Mouse (Mus musculus) splenic B cell, adult 2 months (primary cell): Measurements from ENCODE around the gene Ddx20.

Source experiments
- DNase-seq: peaks from one replicate; pipeline ENCODE4 v3.0.0-alpha.2; 2011; ENCODE audit warnings: low read depth, low spot score
- H3K27me3 ChIP-seq: 2 replicates; pipeline ENCODE4 v1.6.1; 2012; ENCODE audit warnings: mild to moderate bottlenecking, low read length, moderate library complexity, mixed read lengths; ENCODE audit not compliant: control insufficient read depth, poor library complexity, insufficient read depth, severe bottlenecking
- H3K36me3 ChIP-seq: 2 replicates; pipeline ENCODE4 v1.6.1; 2012; ENCODE audit warnings: mild to moderate bottlenecking, low read length, moderate library complexity, mixed read lengths; ENCODE audit not compliant: control insufficient read depth, poor library complexity, insufficient read depth, severe bottlenecking

Gene Ddx20

DNA sequence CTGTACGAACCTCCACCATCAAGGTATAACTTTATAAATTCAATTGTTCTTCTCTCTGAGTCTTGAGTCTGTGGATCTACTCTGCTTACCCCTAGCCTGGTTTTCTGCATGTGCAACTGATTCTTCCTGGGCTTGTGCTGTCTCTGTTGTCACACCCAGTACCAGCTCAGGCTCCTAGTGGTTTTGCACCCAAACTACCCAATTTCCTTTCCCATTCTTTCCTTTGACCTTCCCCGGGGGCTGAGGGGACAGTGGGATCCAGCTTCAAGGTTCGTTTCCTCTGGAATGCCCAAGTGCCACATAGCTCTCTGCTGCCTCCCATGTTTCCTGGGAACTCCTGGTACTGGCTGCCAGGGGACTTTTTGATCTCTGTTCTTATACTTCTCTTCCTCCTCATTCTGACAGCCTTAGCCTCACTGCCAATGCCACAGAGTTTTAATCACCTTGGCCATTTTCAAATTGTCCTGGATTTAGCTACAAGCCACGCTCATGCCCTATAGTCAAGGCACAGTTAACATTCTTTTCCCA, 20.3 kb downstream of the Ddx20 start:
- no peaks in the 10 kb centered on the region for H3K36me3 ChIP-seq
- H3K27me3 ChIP-seq: no peaks in the 10 kb centered on the region
- no peak for DNase-seq

DNA sequence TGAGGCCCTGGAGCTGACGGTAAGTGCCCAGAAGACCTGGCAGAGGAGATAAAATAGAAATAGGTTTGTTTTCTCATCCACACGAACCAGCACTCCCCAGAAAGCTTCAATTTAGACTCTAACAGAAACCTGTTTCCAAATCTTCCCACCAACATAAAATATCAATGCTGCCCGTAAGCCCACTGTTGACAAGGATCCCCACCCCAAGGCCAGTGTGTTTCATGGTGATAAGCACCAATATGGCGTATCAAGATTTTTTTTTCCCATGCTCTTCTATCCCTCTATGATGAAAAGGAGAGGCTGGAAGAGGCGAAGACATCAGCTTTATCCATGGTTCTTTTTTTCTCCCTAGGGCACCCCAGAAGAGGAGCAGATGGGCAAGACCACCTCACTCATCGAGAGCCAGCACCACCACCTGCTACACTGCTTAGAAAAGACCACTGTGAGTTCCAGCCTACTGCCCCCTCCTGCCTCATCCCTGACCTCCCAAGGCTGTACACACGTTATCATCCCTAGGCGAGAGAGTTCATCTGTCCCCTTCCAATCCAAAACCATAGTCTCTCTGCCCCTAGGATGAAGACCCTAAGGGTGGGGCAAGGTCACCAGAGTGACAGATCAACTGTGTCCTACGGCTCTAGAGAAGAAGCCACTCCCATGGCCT, 22.1 kb downstream of the Ddx20 start:
- Histone ChIP-seq H3K36me3 (no peaks in the 10 kb centered on the region), H3K27me3 (no peaks in the 10 kb centered on the region)
- no peak for DNase-seq

DNA sequence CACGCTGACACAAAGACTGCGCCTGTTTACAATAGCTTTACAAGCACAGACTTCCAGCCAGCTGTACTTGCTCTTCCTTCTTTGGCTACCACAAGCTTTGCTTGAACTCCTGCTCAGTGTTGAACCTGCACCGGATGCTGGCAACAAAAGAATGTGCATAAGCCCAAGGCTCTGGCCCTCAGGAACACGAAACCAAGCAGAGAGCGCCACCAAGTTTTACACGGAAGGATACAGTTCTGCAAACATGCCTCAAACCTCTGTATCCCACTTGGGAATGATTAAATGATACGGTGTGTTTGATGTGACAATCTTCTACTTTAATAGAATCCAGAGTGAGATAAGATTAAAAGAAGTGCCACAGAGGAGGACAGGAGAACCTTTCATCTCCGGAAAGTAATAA, 24.3 kb downstream of the Ddx20 start:
- H3K36me3 ChIP-seq: no peaks in the 10 kb centered on the region
- H3K27me3 ChIP-seq: no peaks in the 10 kb centered on the region
- no peak for DNase-seq

DNA sequence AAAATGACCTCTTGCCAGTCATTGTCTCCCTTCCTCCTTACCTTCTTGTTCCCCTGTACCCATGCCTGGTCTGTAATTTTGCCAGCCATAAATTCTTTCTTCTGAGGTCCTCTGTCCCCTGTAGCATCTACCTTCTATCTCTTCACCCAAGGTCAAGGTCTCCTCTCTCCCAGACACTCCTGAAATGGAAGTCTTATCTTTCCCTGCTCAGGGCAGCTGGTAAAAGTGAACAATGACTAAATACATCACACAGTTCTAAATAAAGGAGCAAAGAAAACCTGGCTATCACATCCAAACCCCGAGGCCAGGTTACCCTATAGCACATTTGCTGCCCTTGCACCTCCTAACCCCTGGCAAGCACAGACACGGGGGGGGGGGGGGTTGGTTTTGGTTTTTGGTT, 26.8 kb downstream of the Ddx20 start:
- H3K27me3 ChIP-seq: no peaks in the 10 kb centered on the region
- no peak for DNase-seq
- H3K36me3 ChIP-seq: no peaks in the 10 kb centered on the region

DNA sequence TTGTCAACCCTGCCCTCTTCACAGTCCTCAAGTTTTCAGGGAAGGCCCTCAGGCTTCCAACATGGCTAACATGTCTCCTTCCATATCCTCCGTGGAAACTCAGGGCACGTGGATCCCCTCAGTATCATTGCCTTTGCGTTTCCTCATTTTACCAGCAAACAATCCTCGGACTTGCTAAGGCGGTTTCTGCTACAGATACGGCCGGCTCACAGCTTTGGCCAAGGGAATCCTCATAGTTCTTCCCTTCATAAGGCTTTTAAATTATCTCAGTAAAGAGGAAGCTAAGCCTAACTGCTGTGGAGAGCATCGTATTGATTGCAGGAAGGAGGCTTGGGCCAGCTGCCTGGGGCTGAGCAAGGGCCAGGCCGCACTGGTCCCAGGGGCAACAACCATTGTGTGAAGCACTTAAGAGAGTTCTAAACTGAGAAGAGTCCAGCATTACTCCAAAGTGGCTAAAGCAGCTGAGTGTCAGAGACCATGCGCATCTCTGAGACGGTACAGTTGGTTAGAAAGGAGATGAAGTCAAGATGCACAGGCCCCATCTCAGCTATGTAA, 32.3 kb downstream of the Ddx20 start:
- DNase-seq: no peak
- Histone ChIP-seq H3K36me3 (no peaks in the 10 kb centered on the region), H3K27me3 (no peaks in the 10 kb centered on the region)

DNA sequence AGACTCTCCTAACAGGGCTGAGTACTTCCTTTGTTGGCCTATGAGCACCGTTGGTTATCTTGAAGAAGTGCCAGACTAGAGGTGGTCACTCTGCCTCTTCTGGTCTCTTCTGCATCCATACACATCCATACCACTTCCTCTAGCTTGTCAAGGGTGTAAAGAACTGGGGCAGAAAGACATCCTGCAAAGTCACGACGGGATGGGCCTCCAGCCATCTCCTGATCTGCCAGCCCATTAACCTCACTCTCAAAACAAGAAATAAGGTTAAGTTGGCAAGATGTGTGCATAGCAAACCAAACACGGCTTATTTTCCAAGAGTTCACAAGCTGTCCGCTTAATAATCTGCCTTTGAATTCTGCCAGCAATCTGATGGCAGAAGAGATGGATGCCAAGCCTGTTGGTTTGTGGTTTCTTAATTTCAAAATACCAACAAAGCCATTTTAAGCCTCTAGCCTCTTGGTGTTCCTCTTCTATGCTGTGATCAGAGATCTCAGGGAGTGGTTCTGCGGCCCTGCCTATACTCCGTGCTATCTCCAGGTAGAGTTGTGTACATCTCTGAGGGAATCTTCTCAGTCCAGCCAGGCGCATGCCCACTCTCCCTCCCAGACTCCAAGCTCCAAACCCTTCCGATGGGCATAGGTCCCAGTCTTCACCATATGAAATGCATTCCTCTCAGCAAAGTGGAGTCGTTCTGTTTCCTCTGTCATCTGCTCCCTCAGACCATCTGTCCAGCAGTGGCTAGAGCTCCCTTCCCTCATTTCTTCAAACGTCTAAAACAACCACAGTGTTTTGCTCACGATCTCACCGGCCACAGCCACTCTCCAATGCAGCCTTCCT, 33.6 kb downstream of the Ddx20 start:
- DNase-seq: no peak
- Histone ChIP-seq H3K27me3 (no peaks in the 10 kb centered on the region), H3K36me3 (no peaks in the 10 kb centered on the region)

DNA sequence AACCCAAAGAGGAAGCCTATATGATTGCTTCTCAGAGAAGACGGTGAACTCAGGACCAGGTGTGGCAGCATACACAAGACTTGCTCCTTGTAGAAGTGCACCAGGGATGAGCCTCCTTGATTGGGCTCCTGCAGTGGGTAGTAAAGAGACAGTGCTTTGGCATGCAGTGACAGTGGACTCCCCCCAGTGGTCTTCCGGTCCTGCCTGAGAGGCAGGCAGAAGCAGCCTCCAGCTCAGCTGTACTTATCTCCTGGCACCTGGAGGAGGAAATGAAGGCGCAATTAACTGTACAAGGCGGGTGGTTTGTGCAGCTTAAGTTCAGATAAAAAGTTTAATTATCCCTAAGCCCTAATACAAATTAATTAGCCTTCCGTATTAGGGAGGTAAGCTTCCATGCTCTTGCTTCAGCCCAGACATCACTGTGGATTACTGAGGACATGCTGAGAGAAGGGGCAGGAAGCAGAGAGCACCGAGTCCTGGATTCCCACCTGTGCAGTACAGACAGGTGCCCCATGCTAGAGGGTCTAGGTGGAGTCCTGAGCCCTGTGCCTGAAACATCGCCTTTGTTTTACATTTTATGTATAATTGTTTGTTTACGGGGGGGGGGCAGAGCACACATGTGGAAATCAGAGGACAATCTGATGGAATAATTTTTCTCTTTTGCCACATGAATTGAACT, 38.3 kb downstream of the Ddx20 start:
- DNase-seq: no peak

DNA sequence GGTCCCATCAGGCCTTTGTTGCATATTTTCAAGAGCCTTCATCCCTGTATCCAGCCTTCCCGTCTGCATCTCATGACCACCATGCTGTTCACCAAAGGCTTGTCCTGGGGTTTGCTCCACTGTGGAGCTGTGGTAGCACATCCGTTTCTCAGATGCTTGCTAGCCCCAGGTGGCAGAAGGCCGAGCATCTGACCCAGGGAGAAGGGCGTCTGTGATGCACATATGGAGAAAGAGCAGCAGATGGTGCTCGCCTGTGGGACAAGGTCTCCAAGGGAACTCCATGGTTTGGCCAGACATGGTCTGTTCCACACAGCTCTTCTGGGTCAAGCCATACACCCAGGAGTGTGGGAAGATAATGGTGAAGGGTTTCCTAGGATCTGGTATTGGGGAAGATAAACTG, 43.8 kb downstream of the Ddx20 start:
- H3K27me3 ChIP-seq: no peaks in the 10 kb centered on the region
- no peaks in the 10 kb centered on the region for H3K36me3 ChIP-seq
- no peak for DNase-seq

More for the DNA sequence above, 38.3 kb downstream of the Ddx20 start:
- no peaks in the 10 kb centered on the region for H3K36me3 ChIP-seq
- H3K27me3 ChIP-seq: no peaks in the 10 kb centered on the region

DNA sequence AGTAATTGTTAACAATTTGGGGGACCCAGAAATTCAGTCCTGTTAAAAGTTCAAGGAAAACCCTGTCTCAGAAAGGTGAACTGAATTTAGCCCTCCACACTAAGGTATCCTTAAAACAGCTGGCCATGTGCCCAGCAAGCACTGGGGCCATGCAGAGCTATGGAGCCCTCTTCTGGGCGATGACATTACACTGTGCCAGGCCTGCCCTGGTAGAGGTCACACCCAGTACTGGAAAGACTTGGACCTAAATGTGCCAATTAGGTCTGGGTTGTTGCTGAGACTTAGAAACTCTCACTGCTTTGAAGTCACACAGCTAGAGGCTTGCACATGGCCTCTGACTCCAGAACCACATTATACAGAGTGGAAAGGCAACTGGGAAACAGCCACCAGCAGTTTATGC, 45.2 kb downstream of the Ddx20 start:
- DNase-seq: no peak
- Histone ChIP-seq H3K27me3 (no peaks in the 10 kb centered on the region), H3K36me3 (no peaks in the 10 kb centered on the region)

DNA sequence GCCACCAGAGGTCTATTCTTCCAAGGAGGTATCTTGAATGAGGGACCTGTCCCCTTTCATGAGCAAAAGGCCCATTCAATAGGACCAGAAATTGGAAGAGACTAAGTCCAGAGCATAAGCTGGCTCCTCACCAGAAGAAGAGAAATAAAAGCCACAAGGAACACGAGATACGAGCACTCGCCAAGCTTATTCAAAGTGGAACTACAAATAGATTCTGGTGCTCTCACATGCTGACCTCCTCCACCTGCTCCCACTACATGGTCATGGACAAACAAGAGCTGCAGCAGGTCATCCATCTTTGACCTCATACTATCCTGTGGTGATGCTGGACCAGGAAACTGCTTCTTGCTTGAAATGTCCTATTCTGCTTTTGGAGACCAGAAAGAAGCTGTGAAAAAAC, 54.4 kb downstream of the Ddx20 start:
- H3K27me3 ChIP-seq: no peaks in the 10 kb centered on the region
- no peaks in the 10 kb centered on the region for H3K36me3 ChIP-seq
- no peak for DNase-seq

DNA sequence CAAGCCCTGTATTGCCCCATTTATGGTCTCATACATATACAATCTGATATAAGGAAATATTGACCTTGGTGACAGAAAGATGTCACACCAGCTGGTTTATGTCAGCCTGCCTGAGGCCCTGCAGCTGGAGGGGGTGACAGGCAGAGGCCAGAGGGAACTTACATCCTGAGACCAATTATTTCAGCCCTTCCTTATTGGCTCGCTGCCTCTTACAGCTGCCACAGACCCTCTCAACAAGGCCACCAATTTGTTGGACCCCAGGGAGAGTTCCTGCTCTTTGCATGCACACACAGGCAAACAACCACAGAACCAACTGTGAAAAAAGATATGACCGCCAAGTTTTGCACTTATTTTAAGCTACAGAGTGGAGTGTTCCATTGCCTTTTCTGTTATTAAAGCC, 55.1 kb downstream of the Ddx20 start:
- no peaks in the 10 kb centered on the region for H3K36me3 ChIP-seq

More for the DNA sequence above, 55.1 kb downstream of the Ddx20 start:
- DNase-seq: no peak
- no peaks in the 10 kb centered on the region for H3K27me3 ChIP-seq
